Mouse (Mus musculus) cerebellum, adult 2 months (tissue): ENCODE measurements around the gene Tox2.

ENCODE experiments used
- CTCF ChIP-seq: fragments of 200-500 bp; IDR thresholded peaks from 2 replicates; pipeline ENCODE4 v1.5.1; 2011; ENCODE audit warnings: low read depth, mild to moderate bottlenecking, control low read depth, low read length, moderate library complexity, borderline replicate concordance; ENCODE audit not compliant: insufficient read depth
- POLR2A ChIP-seq: fragments of 200-500 bp; IDR thresholded peaks from 2 replicates; pipeline ENCODE4 v1.6.1; 2011; ENCODE audit warnings: low read length, control low read depth, borderline replicate concordance; ENCODE audit not compliant: insufficient read depth

- no peak for TF ChIP-seq CTCF
- no peak for TF ChIP-seq POLR2A
Measured at GRCm38 (mm10) chr2:163323163-163323562, 120.2 kb downstream of the Tox2 start.
